Mouse (Mus musculus) 3T3-L1 (cell line): ENCODE results near the gene Bsg.
"Not testable (repeated sequence)": the region's sequence is repeated elsewhere in the genome, so short reads cannot be mapped to it uniquely, and the experiment has no call there.

Experiments used
- DNase-seq: peaks from one replicate; pipeline ENCODE4 v3.0.0-alpha.2; 2015; ENCODE audit warnings: low read depth, low spot score

Bsg gene

GRCm38 (mm10) chr10:79682551-79682915 lies 21.8 kb upstream of the Bsg start:
- no peak for DNase-seq

GRCm38 (mm10) chr10:79682916-79683582 lies 21.2 kb upstream of the Bsg start:
- DNase-seq = peak; percentile 83

- peak; percentile 91 for DNase-seq
Measured at GRCm38 (mm10) chr10:79683726-79684640, 20.3 kb upstream of the Bsg start.

GRCm38 (mm10) chr10:79684770-79685600 lies 19.3 kb upstream of the Bsg start:
- DNase-seq = no peak

GRCm38 (mm10) chr10:79686219-79686618 lies 18.1 kb upstream of the Bsg start:
- no peak for DNase-seq

GRCm38 (mm10) chr10:79686691-79687090 lies 17.6 kb upstream of the Bsg start:
- DNase-seq = no peak

GRCm38 (mm10) chr10:79687513-79687912 lies 16.8 kb upstream of the Bsg start:
- no peak for DNase-seq

GRCm38 (mm10) chr10:79688720-79689119 lies 15.6 kb upstream of the Bsg start, which contains the start of gene Gzmm:
TSS of gene Gzmm (plus strand) at chr10:79689020.
- no peak for DNase-seq

GRCm38 (mm10) chr10:79689178-79689577 lies 15.1 kb upstream of the Bsg start:
- no peak for DNase-seq

GRCm38 (mm10) chr10:79691986-79692548 lies 12.2 kb upstream of the Bsg start:
- DNase-seq = no peak

GRCm38 (mm10) chr10:79693580-79694378 lies 10.5 kb upstream of the Bsg start:
- no peak for DNase-seq

GRCm38 (mm10) chr10:79694379-79694655 lies 10.0 kb upstream of the Bsg start:
- DNase-seq = no peak

GRCm38 (mm10) chr10:79695231-79696128 lies 8.8 kb upstream of the Bsg start:
- peak; percentile 83 for DNase-seq

GRCm38 (mm10) chr10:79696129-79696651 lies 8.1 kb upstream of the Bsg start:
- peak; percentile 71 for DNase-seq

GRCm38 (mm10) chr10:79697916-79698315 lies 6.4 kb upstream of the Bsg start:
- DNase-seq = no peak

- no peak for DNase-seq
Measured at GRCm38 (mm10) chr10:79698459-79698858, 5.8 kb upstream of the Bsg start.

- no peak for DNase-seq
Measured at GRCm38 (mm10) chr10:79700676-79701075, 3.6 kb upstream of the Bsg start.

GRCm38 (mm10) chr10:79701443-79702129 lies 2.7 kb upstream of the Bsg start:
- DNase-seq = no peak

- not testable (repeated sequence) for DNase-seq
Measured at GRCm38 (mm10) chr10:79702970-79703369, 1.3 kb upstream of the Bsg start.
